Mouse (Mus musculus) C2C12 (cell line): ENCODE data around the gene Scaf11. TPM values are rescaled to one million over a fixed set of nuclear protein-coding genes. Genes with fewer than 3 reads are reported as not detected.

Experiments
- H3K27me3 ChIP-seq: one replicate; pipeline ENCODE4 v1.6.1; 2011; ENCODE audit not compliant: control insufficient read depth, insufficient read depth, insufficient read length
- H3K36me3 ChIP-seq: one replicate; pipeline ENCODE4 v1.6.1; 2011; ENCODE audit not compliant: control insufficient read depth, insufficient read depth
- H3K4me3 ChIP-seq: one replicate; pipeline ENCODE4 v1.5.1; 2011; ENCODE audit warnings: mild to moderate bottlenecking, control low read depth; ENCODE audit not compliant: poor library complexity, insufficient read depth, severe bottlenecking
- H3K79me2 ChIP-seq: one replicate; pipeline ENCODE4 v1.6.1; 2011; ENCODE audit not compliant: control insufficient read depth, insufficient read depth
- H3K79me3 ChIP-seq: one replicate; pipeline ENCODE4 v1.6.1; 2011; ENCODE audit warnings: low read depth, control low read depth
- H3ac ChIP-seq: one replicate; pipeline ENCODE3; 2011; ENCODE audit warnings: low read depth; ENCODE audit not compliant: control insufficient read depth, insufficient read length
- CEBPB ChIP-seq: IDR thresholded peaks from one replicate; pipeline ENCODE4 v1.6.1; 2011; ENCODE audit warnings: low read depth, mild to moderate bottlenecking, control low read depth, moderate library complexity
- CTCF ChIP-seq: IDR thresholded peaks from one replicate; pipeline ENCODE4 v1.5.1; 2011; ENCODE audit not compliant: control insufficient read depth, insufficient read depth, insufficient read length
- FOSL1 ChIP-seq: IDR thresholded peaks from one replicate; pipeline ENCODE4 v1.8.0; 2011; ENCODE audit warnings: mild to moderate bottlenecking, low read length; ENCODE audit not compliant: poor library complexity, insufficient read depth, severe bottlenecking
- MAX ChIP-seq: IDR thresholded peaks from one replicate; pipeline ENCODE4 v1.6.1; 2011; ENCODE audit warnings: mild to moderate bottlenecking, control low read depth
- MYOD1 ChIP-seq: IDR thresholded peaks from one replicate; pipeline ENCODE4 v1.6.1; 2011; ENCODE audit warnings: low read depth; ENCODE audit not compliant: control insufficient read depth, insufficient read length
- MYOG ChIP-seq: IDR thresholded peaks from one replicate; pipeline ENCODE4 v1.6.1; 2011; ENCODE audit not compliant: control insufficient read depth, insufficient read length; ENCODE audit errors: extremely low read depth
- USF1 ChIP-seq: IDR thresholded peaks from one replicate; pipeline ENCODE4 v1.6.1; 2011; ENCODE audit warnings: low read depth, mild to moderate bottlenecking, control low read depth, moderate library complexity
- microRNA-seq: library from miRNA; unstranded; fragments of <30 nt; microRNA quantifications from one replicate; pipeline ENCODE4, GENCODE M21; 2019; ENCODE audit warnings: borderline microRNAs expressed
- polyA plus RNA-seq: library from polyadenylated mRNA; unstranded; fragments of >200 nt; fragmentation: generic; extraction: Trizol; gene quantifications from one replicate; pipeline ENCODE4 v1.2.1, GENCODE M21; 2012; ENCODE audit warnings: missing spikeins

Gene Scaf11
- polyA plus RNA-seq, 1 experiment: 31.5 TPM

- H3K27me3 ChIP-seq: no peaks in the 10 kb centered on the region
- peaks cover 89% of the 10 kb centered on the region for H3K36me3 ChIP-seq
- no peak overlapping the region for H3ac ChIP-seq
- H3K4me3 ChIP-seq: no peak overlapping the region
- peaks cover 3% of the 10 kb centered on the region for H3K79me2 ChIP-seq
- H3K79me3 ChIP-seq: no peaks in the 10 kb centered on the region
- no peak for TF ChIP-seq MYOD1
- TF ChIP-seq MYOG: no peak
- TF ChIP-seq FOSL1: no peak
- no peak for TF ChIP-seq USF1
Measured at GRCm38 (mm10) chr15:96371311-96371710, 89.3 kb downstream of the Scaf11 start.

GRCm38 (mm10) chr15:96366176-96366963, 94.3 kb downstream of the Scaf11 start:
- H3K79me3 ChIP-seq: no peaks in the 10 kb centered on the region
- H3K36me3 ChIP-seq: peaks cover 89% of the 10 kb centered on the region
- TF ChIP-seq CTCF: no peak
- TF ChIP-seq MYOD1: no peak
- TF ChIP-seq CEBPB: no peak
- TF ChIP-seq USF1: no peak
- TF ChIP-seq MAX: no peak
- no peak for TF ChIP-seq MYOG
- TF ChIP-seq FOSL1: no peak
- no peak overlapping the region for H3K4me3 ChIP-seq
- H3ac ChIP-seq: no peak overlapping the region
- no peaks in the 10 kb centered on the region for H3K79me2 ChIP-seq
- no peaks in the 10 kb centered on the region for H3K27me3 ChIP-seq

GRCm38 (mm10) chr15:96365351-96365750, 95.3 kb downstream of the Scaf11 start:
- TF ChIP-seq MYOG: no peak
- no peak for TF ChIP-seq CEBPB
- no peak for TF ChIP-seq MYOD1
- TF ChIP-seq CTCF: no peak
- TF ChIP-seq USF1: no peak
- no peak for TF ChIP-seq MAX
- TF ChIP-seq FOSL1: no peak
- Histone ChIP-seq H3K79me3 (no peaks in the 10 kb centered on the region), H3K36me3 (peaks cover 89% of the 10 kb centered on the region), H3K27me3 (no peaks in the 10 kb centered on the region), H3ac (no peak overlapping the region), H3K4me3 (no peak overlapping the region), H3K79me2 (no peaks in the 10 kb centered on the region)

Small RNA genes within 50 kb of the gene (microRNA-seq; reads per million reads assigned to microRNA genes)
- not detected for gene Gm25397

Other genes starting within 250 kb of the Scaf11 start
- 10.6 TPM for gene Arid2, start 173.3 kb downstream of the Scaf11 start, polyA plus RNA-seq
- gene Slc38a1, start 182.1 kb upstream of the Scaf11 start, polyA plus RNA-seq: 31.8 TPM
- gene Slc38a2, start 238.9 kb upstream of the Scaf11 start, polyA plus RNA-seq: 99.9 TPM